Mouse (Mus musculus) mesoderm, embryonic 11.5 days (tissue): ENCODE measurements at regions not wholly inside any gene's neighbourhood (a gene's known extent, or its start where the extent isn't known, plus 50 kb on each side); places are given as distances from the start of the nearest gene placed in this dataset.
A peak's percentile ranks its signal among the peaks of the same experiment; 100 is the strongest.

Experiments used
- DNase-seq: peaks from one replicate; pipeline ENCODE4 v3.0.0-alpha.2; 2012; ENCODE audit warnings: low read depth, low spot score

- DNase-seq = no peak
These were observed 87.2 kb upstream of the Cxcr4 start for GRCm38 (mm10) chr1:128679005-128679980.

DNA sequence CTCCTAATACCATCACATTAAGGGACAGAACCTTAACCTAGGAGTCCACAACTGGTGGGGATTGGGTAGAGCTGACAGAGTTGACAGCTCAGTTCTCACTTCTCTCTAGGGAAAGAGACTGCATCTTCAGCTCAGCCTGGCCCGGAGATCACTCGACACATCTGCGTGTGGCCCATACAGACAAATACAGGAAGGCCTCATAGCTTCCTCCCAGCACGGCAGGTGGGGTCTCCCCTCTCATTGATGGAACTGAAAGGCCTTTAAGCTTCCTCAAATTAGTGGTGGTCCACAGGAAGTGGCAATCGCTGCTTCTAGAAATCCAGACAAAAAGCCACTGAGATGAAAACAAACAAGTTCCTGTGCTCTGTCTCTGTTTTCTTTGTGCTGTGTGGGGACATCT, 83.4 kb upstream of the Cxcr4 start:
- DNase-seq = no peak

- no peak for DNase-seq
These were observed 80.2 kb upstream of the Cxcr4 start for GRCm38 (mm10) chr1:128672306-128672705.

- DNase-seq = no peak
These were observed 79.4 kb upstream of the Cxcr4 start for GRCm38 (mm10) chr1:128671495-128671894.

DNA sequence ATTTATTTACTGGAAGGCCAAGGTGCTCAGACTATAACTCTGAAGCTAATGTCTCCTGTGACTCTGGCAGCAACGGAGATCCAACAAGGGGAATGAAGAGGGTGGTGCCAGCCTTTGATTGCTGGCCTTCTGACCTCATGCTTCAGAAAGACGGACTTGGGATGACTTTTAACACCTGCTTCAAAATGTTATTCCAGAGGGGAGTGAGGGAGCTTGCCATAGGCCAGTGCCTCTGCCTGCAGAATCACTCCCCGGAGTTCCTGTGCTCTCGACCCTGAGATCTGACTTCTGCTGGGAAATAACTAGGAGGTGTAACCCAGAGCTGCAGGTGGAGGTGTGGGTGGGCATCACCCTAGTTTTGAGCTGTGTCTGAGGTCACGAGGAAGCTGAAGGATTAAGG, 78.9 kb upstream of the Cxcr4 start:
- DNase-seq = no peak

DNA sequence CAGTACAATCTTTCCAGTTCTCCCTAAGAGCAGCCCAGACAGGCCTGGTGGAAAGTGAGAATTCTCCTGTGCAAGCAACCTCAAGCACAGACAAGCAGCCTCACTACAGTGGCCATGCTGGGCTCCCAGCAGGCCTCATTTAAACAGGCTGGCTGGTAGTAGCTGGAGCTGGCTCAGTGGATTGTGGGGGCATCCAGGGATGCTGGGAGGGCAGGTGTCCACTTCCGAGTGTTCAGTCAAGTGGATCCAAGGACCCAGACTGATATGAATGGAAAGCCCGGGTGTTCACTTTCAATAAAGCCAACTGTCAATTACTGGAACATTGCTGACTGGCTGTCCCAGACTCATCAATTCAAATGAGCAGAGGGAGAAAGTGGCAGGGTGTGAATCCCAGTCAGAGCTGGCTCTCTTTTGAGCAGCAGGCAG, 77.2 kb upstream of the Cxcr4 start:
- no peak for DNase-seq

GRCm38 (mm10) chr1:128668718-128669117, 76.6 kb upstream of the Cxcr4 start:
- no peak for DNase-seq

DNA sequence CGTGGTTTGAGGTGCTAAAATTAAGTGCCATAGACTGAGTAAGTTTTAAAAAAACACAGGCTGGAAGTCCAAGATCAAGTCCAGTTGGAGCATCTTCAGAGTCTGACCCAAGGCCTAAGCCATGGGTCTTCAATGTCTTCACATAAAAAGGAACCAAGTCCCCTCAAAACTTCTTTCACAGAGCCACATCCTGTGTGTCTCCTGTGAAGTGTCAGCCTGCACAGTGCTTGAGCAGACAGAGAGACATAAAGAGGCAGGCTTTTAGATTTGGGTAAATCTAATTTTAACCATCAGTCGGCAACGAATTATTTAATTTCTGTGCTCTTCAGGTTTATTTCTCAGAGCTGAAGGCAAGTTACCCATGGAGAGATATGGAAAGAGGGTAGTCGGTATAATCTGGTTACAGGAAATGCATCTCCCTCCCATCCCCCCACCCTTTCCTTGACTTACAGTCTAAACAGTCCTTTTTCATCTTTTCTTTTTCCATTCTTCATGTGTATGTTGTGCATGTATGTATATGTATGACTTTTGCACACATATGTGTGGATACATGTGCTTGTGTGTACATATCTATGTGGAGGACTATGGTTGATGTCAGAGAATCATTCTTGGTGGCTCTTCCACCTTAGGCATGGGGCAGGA, 75.1 kb upstream of the Cxcr4 start:
- no peak for DNase-seq

GRCm38 (mm10) chr1:128663207-128663606, 71.1 kb upstream of the Cxcr4 start:
- no peak for DNase-seq

- no peak for DNase-seq
These were observed 67.8 kb upstream of the Cxcr4 start for GRCm38 (mm10) chr1:128659857-128660256.

GRCm38 (mm10) chr1:128658802-128659201, 66.7 kb upstream of the Cxcr4 start:
- no peak for DNase-seq

- DNase-seq = no peak
These were observed 62.2 kb upstream of the Cxcr4 start for GRCm38 (mm10) chr1:128654099-128654862.

- no peak for DNase-seq
These were observed 58.5 kb upstream of the Cxcr4 start for GRCm38 (mm10) chr1:128650596-128650995.

- peak; percentile 30 for DNase-seq
These were observed 57.5 kb upstream of the Cxcr4 start for GRCm38 (mm10) chr1:128649490-128650178.

DNA sequence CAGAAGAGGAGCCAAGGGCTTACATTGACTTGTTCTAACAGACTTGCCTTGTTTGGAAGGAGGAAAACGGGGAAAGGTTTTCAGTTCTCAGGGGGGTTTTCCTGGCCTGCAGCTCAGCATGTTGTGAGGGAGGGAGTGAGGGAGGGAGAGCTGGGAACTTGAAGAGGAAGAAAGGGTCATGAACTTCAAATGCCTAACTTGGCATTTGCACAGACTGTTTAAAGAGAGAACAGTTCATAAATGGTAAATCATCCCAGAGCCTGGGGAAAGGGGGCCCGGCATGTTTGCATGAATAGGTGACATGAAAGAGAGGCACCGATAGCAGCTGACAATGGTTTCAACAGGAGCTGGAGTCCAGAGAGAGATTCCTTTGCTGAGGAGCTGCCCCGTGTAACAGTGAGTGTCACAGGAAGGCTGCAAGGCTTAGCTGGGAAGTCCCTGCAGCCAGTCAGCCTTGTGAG, 51.3 kb upstream of the Cxcr4 start:
- DNase-seq = peak; percentile 72

DNA sequence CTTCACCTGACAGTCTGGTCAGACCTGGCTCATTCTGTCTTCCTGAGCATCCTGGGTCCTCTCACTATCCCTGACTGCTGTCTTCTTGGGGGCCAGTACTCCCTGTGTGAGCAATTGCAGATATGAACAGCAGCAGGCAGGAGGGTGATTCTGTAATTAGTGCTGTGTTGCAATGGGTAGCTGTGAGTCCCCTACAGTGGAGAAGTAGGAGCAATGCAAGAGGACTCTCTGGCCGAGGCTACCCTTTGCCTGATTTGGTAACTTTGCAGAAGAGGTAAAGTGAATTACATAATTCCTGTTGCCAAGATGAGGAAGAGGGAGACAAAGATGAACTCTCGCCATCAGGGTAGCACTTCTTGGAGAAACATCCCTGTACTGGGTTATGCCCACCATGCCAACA, 50.1 kb upstream of the Cxcr4 start:
- no peak for DNase-seq
